Mouse (Mus musculus): ENCODE measurements around the gene Lrrc8d.

The Lrrc8d gene

DNA sequence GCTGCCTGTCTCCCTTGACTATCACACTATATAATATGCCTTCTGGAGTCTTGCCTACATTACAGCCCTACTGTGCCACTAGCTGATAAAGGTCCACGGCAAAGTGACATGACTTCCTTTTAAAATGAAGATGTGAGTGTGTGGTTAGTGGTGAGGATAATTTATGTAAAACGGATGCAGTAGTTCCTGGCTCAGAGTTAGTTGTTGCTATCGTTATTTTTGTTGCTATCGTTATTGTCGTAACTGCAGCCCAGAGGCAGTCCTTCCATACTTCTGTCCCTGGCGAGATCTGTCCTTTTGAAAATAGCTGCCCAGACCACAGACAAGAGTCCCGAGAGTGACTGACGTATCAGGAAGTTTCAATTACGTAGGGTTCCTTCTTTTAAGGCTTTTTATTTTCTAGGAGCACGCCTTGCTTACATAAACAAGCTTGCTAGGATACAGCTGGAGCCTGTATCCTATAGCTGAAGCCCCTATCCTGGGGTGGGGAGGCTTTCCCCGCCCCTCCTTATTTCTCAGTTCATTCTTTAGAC is 18.4 kb downstream of the Lrrc8d start:
- no peak for DNase-seq

DNA sequence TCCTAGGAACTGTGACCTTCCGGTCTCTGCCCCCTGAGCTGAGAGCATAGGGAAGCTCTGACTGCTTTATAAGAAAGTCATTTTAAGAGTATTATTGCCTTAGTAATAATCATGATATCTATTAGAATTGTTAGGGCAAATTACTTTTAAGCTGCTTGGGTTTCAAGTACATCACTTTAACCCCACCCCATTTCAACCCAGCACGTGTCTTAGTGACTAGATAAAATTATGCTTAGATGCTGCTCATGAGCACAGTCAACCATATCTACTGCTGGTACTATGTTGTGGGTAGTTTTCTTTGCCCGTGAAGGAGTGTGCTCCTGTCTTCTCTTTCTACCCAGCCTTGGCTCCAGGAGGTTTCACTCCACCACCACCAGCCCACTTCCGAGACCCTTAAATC is 21.5 kb downstream of the Lrrc8d start:
- no peak for DNase-seq

DNA sequence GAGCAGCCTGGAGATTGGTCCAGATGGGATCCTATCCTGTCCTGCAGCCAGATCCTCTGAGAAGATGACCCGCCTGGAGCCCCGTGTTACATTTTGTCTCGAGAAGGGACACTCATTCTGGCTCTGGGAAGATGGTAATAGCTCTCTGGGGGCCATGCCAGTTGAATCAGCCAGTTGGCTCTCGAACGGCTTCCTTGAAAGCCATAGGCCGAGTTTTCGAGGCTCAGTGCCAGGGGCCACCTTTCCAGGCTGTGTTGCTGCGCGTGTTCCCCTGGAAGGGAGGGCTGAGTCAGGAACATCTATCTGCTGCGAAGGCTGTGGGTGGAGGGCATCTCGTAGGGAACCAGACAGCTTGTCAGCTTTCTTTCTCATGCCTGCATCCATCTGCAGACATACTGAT is 23.0 kb downstream of the Lrrc8d start:
- peak; percentile 51 for DNase-seq

- DNase-seq: no peak
These were observed 30.5 kb downstream of the Lrrc8d start for GRCm38 (mm10) chr5:105730193-105730831.

DNA sequence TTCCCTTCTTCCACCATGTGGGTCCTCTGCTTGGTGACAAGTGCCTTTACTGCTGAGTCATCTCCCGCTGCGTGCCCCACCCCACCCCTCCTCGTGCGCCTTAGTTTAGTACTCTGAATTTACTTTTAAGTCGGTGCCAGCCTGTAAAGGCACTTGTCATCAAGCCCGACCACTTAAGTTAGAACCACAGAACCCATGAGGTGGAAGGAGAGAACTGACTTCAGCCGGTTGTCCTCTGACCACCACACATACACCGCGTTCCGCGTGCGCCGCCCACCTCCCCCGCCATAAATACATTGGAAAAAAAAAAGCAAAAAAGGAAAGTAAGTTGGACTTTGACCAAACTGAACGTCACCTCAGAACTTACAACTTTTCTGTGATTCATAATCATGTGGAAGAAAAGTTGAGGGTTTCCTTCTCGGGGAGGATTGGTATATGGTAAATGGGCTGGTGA is 31.4 kb downstream of the Lrrc8d start:
- no peak for DNase-seq

DNA sequence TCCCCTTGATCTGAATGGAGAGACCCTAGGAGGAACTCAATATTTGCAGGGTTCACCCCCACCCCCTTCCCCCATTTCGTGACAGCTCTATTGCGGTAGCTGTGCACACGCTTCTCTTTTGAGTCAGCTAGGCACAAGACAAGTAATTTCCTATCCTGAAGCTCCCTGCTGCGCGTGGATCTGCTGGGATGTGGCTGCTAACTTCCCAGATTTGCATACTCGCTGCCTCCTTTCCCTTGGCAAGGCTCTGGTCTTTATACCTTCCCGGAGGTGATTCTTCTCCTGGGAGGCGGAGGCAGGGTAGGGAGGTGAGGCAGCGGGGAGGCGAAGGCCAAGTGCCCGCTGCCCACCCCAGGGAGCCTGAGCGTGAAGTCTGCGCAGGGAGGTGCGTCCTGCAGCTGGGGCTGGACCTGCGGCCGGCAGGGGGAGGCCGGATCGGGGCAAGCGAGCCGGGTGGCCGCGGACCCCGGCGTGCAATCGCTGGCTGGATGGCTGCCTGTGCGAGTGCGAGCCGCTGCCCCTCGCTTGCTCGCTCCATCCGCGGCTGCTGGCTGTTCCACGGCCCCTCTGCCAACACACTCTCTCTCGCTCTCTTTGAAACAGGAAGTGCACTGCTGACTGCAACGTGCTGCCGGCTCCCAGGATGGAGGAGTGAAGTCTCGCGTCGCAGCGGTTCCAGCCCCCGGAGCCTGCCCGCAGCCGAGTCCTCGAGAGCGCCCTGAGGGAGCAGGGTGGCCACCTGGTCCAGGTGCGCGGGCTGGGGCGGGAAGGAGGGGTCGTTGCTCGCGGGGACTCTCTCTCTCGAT is 32.1 kb downstream of the Lrrc8d start:
- DNase-seq: no peak

- DNase-seq: no peak
These were observed 32.7 kb downstream of the Lrrc8d start for GRCm38 (mm10) chr5:105732433-105732891.

DNA sequence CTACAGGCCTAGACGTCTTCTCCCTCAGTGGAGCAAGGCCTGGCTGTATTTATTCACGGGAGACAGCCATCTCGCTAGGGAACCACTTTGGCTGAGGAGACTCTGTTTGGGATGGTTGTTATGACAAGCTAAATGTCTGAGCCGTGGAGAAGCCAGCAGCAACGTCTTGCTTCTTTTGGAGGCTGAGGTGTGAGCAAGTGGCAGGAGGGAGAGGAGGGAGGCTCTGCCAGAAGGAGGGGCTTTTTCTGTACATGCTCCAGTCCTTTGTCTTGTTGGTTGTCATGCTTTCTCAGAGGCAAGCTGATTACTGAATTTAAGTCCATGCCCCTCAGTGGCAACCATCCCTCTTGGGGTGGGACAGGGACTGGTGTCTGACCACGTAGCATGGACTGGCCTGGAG is 33.5 kb downstream of the Lrrc8d start:
- no peak for DNase-seq

GRCm38 (mm10) chr5:105736365-105736764 is 36.6 kb downstream of the Lrrc8d start:
- no peak for DNase-seq

- DNase-seq: no peak
These were observed 37.4 kb downstream of the Lrrc8d start for GRCm38 (mm10) chr5:105737145-105737544.

DNA sequence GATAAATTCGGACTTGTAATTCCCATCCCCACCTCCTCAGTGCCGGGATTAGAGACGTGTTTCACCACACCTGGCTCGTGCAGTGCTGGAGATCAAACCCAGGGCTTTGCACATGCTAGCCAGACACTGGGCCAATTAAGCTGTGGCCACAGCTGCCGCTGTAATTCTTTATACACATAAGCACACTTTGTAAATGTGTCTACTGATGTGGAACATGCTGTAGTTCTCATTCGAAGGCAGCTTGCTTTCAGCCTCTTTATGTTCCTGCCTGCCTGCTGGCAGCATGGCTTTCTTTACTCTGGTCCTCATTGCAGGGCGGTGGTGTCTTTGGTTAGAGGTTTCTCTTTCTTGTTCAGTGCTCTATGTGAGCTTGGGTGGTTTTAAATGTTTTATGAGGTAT is 40.7 kb downstream of the Lrrc8d start:
- DNase-seq: no peak

- DNase-seq: no peak
These were observed 42.9 kb downstream of the Lrrc8d start for GRCm38 (mm10) chr5:105742641-105743040.

DNA sequence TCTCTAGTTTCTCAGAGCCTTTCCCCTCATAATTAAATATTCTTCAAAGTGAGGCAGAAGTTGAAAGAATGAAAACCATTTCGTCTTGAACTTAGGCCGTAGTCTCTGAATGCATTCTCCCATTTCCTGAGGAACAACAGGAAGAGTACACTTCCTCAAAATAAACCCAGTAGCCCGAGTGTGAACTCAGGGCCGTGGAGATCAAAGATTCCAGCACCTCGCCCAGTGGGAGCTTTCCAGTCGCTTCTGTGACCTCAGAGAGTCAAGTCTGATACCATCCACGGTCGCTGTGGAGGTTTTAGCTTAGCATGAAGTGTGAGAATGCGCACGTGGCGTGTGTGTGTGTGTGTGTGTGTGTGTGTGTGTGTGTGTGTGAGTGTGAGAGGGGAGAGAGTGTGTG is 45.6 kb downstream of the Lrrc8d start:
- DNase-seq: no peak

- DNase-seq: no peak
These were observed 46.2 kb downstream of the Lrrc8d start for GRCm38 (mm10) chr5:105745927-105746454.

DNA sequence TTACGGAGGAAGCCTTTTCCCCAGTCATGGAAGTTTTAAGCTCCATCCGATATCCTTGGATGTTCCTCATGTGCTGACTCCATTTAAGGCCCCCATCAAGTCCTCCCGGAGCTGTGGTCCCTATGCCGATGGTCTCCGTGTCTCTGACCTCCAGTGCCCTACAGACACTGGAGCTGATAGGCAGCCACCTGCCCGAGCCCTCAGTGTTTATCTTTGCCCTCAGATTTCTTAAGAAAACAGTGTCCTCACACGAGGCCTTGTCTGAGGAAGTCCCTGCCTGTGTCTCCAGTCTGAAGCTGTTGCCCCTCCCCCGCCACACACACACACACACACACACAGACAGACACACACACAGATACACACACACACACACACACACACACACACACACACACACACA is 55.0 kb downstream of the Lrrc8d start:
- no peak for DNase-seq

- DNase-seq: no peak
These were observed 55.7 kb downstream of the Lrrc8d start for GRCm38 (mm10) chr5:105755491-105755890.

DNA sequence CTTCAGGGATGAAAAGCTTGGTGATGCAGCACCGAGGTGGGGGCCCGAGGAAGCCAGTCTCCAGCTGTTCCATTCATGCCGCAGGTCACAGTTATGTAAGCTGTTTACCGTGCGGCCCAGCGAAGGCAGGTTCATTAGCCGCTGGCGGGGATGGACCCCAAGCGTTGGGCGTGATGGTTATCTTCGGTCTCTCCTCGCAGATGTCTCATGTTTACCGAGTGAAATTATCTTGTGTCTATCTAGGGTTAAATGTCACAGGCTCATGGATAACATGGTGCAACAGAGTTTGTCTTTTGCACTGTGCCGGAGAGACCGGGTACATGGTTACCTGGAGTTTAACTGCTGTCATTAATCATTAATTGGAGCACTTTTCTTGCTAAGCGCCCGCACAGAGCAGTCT is 58.2 kb downstream of the Lrrc8d start:
- no peak for DNase-seq

GRCm38 (mm10) chr5:105758866-105759265 is 59.1 kb downstream of the Lrrc8d start:
- no peak for DNase-seq

DNA sequence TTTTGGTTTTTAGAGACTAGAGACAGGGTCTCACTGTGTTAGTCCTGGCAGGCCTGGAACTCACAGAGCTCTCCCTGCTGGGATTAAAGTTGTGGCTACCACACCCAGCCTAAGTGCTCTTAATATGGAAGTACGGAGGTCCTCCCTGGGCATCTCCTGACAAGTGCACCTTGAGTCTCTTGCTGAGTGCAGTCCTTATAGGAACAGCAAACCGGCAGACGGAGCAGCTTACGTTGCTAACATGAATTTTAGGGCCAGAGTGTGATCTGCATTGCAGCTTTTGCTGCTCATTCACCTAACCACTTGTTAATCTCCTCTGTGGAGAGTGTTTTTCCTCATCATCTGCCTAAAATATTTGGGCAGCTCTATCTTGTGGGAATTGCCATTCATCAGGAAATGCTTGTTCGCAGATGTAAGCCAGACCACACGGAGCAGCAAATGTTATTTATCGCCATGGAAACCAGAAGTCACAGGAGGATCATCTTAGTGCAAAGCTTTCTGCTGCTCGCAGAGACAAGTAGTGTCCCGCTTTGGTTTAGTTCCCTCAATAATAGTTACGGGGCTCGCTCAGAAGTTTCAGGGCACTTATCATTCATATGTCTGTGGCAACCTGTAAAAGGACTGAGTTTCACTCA is 62.2 kb downstream of the Lrrc8d start:
- DNase-seq: no peak

- DNase-seq: no peak
These were observed 64.6 kb downstream of the Lrrc8d start for GRCm38 (mm10) chr5:105764369-105764768.

GRCm38 (mm10) chr5:105765386-105765785 is 65.6 kb downstream of the Lrrc8d start:
- no peak for DNase-seq

DNA sequence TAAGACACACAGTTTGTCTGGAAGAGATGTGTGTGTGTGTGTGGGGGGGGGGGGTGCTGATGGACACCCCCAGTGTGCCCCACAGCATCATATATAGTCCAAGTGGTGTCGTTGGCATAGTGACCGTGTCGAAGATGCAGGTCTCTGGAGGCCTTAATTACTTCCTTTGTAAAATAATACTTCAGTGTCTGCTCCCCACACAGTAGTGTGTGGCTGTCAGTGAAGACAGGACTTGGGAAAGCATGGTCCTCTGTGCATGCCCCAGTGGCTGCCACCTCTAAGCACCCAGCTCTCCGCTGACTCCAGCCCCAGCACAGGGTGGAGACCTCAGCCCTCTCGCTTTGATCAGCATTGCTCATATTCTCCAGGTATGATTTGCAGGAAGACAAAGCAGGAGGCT is 76.6 kb downstream of the Lrrc8d start:
- no peak for DNase-seq

DNA sequence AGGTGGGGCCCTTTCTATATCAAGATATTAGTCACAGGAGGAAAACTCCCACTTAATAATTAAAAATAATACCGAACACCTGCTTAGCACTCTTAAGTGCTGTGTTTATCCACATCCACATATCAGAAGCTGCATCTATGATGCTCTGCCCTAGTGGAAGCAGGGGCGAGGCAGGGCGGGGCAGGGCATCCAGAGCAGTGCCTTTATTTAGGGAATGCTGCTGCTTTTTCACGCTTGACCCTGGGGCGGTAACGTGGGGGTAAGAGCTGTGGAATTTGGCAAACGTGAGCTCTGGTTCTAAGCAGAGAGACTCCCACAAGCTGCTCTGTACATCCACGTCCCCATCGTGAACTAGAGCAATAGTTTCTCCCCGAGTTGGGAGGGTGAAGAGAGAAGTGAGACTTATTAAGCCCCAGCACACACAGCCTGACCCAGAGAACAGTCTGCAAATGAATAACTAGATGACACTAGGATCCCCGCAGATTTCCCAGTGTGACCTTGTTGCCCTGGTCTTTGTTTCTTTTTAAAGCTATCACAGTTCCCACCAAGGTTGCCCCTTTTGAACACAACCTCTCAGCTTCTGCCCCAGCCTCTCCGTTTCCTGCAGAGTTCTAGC is 77.3 kb downstream of the Lrrc8d start:
- DNase-seq: no peak
